Mouse (Mus musculus): ENCODE data around the gene Agpat1. TPM values are rescaled to one million over a fixed set of nuclear protein-coding genes. Genes with fewer than 3 reads are reported as not detected.

Agpat1 gene
- polyA plus RNA-seq, 1 experiment = 245 TPM

DNA sequence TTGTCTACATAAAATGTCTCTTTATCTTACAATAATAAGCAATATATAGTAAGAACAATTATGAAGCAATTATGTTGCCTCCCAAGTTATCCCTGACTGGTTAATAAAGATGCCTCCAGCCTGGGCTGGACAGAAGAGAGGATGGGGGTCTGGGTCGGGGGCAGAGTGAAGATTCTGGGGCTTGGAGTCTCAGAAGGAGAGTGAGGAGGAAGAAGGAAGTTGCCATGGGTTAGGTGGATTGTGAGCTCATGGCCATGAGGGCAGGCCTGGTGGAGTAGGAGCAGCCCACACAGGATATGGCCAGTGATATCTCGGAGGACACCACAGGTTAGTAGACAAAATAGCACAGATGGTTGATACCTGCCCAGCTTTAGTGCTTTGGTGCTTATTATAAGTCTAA is 54.1 kb downstream of the Agpat1 start:
- no peak for DNase-seq
- TF ChIP-seq CTCF (conservative IDR thresholded peaks at IDR 0.05; ENCODE audit: insufficient read depth, insufficient read length, low read depth, low read length) (no peak), POLR2A (IDR thresholded peaks at IDR 0.05; ENCODE audit: low read depth, low read length) (no peak)
- no peaks in the 10 kb centered on the region; the same call in 1 of the 2 replicates for H3K36me3 ChIP-seq (ENCODE audit: control insufficient read depth, insufficient read depth, low read length)
- H3K4me1 ChIP-seq (ENCODE audit: control insufficient read depth, insufficient read depth, low read length) = peaks cover 19% of the 10 kb centered on the region
- H3K27me3 ChIP-seq (replicated peaks; ENCODE audit: control insufficient read depth, insufficient read depth, low read length) = no peaks in the 10 kb centered on the region
- no peak overlapping the region for H3K4me3 ChIP-seq (ENCODE audit: insufficient read depth, low read depth, low read length)
- H3K27ac ChIP-seq (ENCODE audit: insufficient read depth, low read depth, low read length) = no peak overlapping the region
- 75% methylated on average over 2 of the region's 2 CpGs for WGBS

DNA sequence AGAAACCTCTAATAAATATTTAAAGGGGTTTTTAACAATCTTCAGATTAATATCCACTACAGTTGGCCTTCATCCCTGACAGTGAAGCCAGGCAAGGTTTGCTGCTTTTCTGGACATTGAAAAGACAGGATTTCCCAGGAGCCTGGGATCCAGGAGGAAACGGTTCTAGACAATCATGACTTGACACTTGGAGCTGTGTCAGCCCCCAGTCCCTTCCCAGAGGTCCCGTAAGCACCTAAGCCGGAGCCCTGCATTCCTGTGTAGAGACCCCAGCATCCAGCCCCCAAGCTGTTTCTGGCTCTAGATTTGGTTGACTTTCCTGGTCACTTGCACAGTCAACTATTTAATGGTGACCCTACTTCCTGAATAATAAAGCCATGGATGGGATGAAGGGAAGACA is 54.5 kb downstream of the Agpat1 start:
- Histone ChIP-seq H3K4me3 (ENCODE audit: insufficient read depth, low read depth, low read length) (no peak overlapping the region), H3K27ac (ENCODE audit: insufficient read depth, low read depth, low read length) (no peak overlapping the region), H3K27me3 (replicated peaks; ENCODE audit: control insufficient read depth, insufficient read depth, low read length) (no peaks in the 10 kb centered on the region), H3K4me1 (ENCODE audit: control insufficient read depth, insufficient read depth, low read length) (peaks cover 19% of the 10 kb centered on the region), H3K36me3 (ENCODE audit: control insufficient read depth, insufficient read depth, low read length) (no peaks in the 10 kb centered on the region; the same call in 1 of the 2 replicates)
- DNase-seq = no peak
- TF ChIP-seq CTCF (conservative IDR thresholded peaks at IDR 0.05; ENCODE audit: insufficient read depth, insufficient read length, low read depth, low read length) = no peak
- no peak for TF ChIP-seq POLR2A (IDR thresholded peaks at IDR 0.05; ENCODE audit: low read depth, low read length)
- WGBS = 74% methylated on average over 3 of the region's 3 CpGs

DNA sequence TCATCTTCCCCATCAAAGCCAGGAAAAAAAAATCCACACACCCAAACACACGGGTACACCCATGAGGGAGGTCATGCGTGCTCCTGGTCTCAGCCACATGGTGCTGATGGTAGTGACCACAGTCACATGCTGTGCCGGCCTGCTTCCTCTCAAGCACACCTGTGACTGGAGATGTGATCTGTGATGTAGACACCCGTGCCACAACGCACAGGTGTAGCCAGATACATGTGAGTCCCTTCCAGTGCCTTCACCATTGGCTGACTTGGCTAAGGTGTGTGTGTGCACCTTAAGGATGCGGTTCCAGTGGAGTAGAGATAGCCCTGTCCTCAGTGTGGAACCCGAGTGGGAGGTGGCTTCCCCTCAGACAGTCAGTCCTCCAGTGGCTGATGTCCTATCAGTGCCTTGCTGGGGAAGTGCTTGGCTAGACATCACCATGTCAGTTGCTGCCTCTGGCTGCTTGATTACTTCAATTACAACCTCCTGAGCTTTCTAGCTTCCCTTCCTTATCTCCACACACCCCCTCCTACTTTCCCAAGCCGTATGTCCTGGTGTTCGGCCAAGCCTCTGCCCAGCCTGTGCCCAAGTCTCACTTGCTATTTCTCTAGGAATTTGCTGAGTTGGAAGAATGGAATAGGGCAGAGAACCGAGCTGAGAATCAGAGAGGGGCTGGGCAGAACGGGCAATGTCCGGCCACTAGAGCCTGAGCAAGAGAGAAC is 55.3 kb downstream of the Agpat1 start:
- H3K4me3 ChIP-seq (ENCODE audit: insufficient read depth, low read depth, low read length) = no peak overlapping the region
- no peaks in the 10 kb centered on the region for H3K27me3 ChIP-seq (replicated peaks; ENCODE audit: control insufficient read depth, insufficient read depth, low read length)
- TF ChIP-seq CTCF (conservative IDR thresholded peaks at IDR 0.05; ENCODE audit: insufficient read depth, insufficient read length, low read depth, low read length) (no peak), POLR2A (IDR thresholded peaks at IDR 0.05; ENCODE audit: low read depth, low read length) (no peak)
- no peaks in the 10 kb centered on the region for H3K36me3 ChIP-seq (ENCODE audit: control insufficient read depth, insufficient read depth, low read length)
- WGBS = 42% methylated on average over 12 of the region's 12 CpGs
- H3K4me1 ChIP-seq (ENCODE audit: control insufficient read depth, insufficient read depth, low read length) = peaks cover 19% of the 10 kb centered on the region
- H3K27ac ChIP-seq (ENCODE audit: insufficient read depth, low read depth, low read length) = no peak overlapping the region
- peak; percentile 57 for DNase-seq

- DNase-seq = no peak
- H3K27ac ChIP-seq (ENCODE audit: insufficient read depth, low read depth, low read length) = no peak overlapping the region
- TF ChIP-seq POLR2A (IDR thresholded peaks at IDR 0.05; ENCODE audit: low read depth, low read length) (no peak), CTCF (conservative IDR thresholded peaks at IDR 0.05; ENCODE audit: insufficient read depth, insufficient read length, low read depth, low read length) (no peak)
- no peaks in the 10 kb centered on the region for H3K36me3 ChIP-seq (ENCODE audit: control insufficient read depth, insufficient read depth, low read length)
- H3K27me3 ChIP-seq (replicated peaks; ENCODE audit: control insufficient read depth, insufficient read depth, low read length) = no peaks in the 10 kb centered on the region
- peaks cover 19% of the 10 kb centered on the region for H3K4me1 ChIP-seq (ENCODE audit: control insufficient read depth, insufficient read depth, low read length)
- no peak overlapping the region for H3K4me3 ChIP-seq (ENCODE audit: insufficient read depth, low read depth, low read length)
- 55% methylated on average over 3 of the region's 3 CpGs for WGBS
Measured at GRCm38 (mm10) chr17:34659897-34660214, 55.8 kb downstream of the Agpat1 start.

- Histone ChIP-seq H3K27ac (ENCODE audit: insufficient read depth, low read depth, low read length) (peak overlapping the region; percentile 85; the same call in 1 of the 2 replicates), H3K27me3 (replicated peaks; ENCODE audit: control insufficient read depth, insufficient read depth, low read length) (no peaks in the 10 kb centered on the region), H3K4me1 (ENCODE audit: control insufficient read depth, insufficient read depth, low read length) (peaks cover 19% of the 10 kb centered on the region), H3K4me3 (ENCODE audit: insufficient read depth, low read depth, low read length) (peak overlapping the region; percentile 49; the same call in 1 of the 2 replicates), H3K36me3 (ENCODE audit: control insufficient read depth, insufficient read depth, low read length) (no peaks in the 10 kb centered on the region)
- WGBS = 30% methylated on average over 11 of the region's 11 CpGs
- no peak for TF ChIP-seq CTCF (conservative IDR thresholded peaks at IDR 0.05; ENCODE audit: insufficient read depth, insufficient read length, low read depth, low read length)
- TF ChIP-seq POLR2A (IDR thresholded peaks at IDR 0.05; ENCODE audit: low read depth, low read length) = no peak
- no peak for DNase-seq
Measured at GRCm38 (mm10) chr17:34660259-34660820, 56.3 kb downstream of the Agpat1 start.

GRCm38 (mm10) chr17:34661121-34661591 is 57.1 kb downstream of the Agpat1 start:
- H3K27me3 ChIP-seq (replicated peaks; ENCODE audit: control insufficient read depth, insufficient read depth, low read length) = no peaks in the 10 kb centered on the region
- peak; percentile 88 for DNase-seq
- H3K4me3 ChIP-seq (ENCODE audit: insufficient read depth, low read depth, low read length) = peak overlapping the region; percentile 49
- H3K36me3 ChIP-seq (ENCODE audit: control insufficient read depth, insufficient read depth, low read length) = no peaks in the 10 kb centered on the region
- WGBS = 7% methylated on average over 19 of the region's 19 CpGs
- H3K27ac ChIP-seq (ENCODE audit: insufficient read depth, low read depth, low read length) = peak overlapping the region; percentile 85
- peak; percentile 29 for TF ChIP-seq POLR2A (IDR thresholded peaks at IDR 0.05; ENCODE audit: low read depth, low read length)
- no peak for TF ChIP-seq CTCF (conservative IDR thresholded peaks at IDR 0.05; ENCODE audit: insufficient read depth, insufficient read length, low read depth, low read length)
- peaks cover 14% of the 10 kb centered on the region for H3K4me1 ChIP-seq (ENCODE audit: control insufficient read depth, insufficient read depth, low read length)

GRCm38 (mm10) chr17:34662468-34662867 is 58.4 kb downstream of the Agpat1 start:
- Histone ChIP-seq H3K27me3 (replicated peaks; ENCODE audit: control insufficient read depth, insufficient read depth, low read length) (no peaks in the 10 kb centered on the region), H3K4me3 (ENCODE audit: insufficient read depth, low read depth, low read length) (no peak overlapping the region), H3K4me1 (ENCODE audit: control insufficient read depth, insufficient read depth, low read length) (peaks cover 11% of the 10 kb centered on the region; the same call in 1 of the 2 replicates), H3K27ac (ENCODE audit: insufficient read depth, low read depth, low read length) (no peak overlapping the region), H3K36me3 (ENCODE audit: control insufficient read depth, insufficient read depth, low read length) (no peaks in the 10 kb centered on the region)
- no peak for DNase-seq
- TF ChIP-seq POLR2A (IDR thresholded peaks at IDR 0.05; ENCODE audit: low read depth, low read length) (no peak), CTCF (conservative IDR thresholded peaks at IDR 0.05; ENCODE audit: insufficient read depth, insufficient read length, low read depth, low read length) (no peak)
- 96% methylated on average over 1 of the region's 1 CpGs for WGBS
